Mouse (Mus musculus) 416B (cell line): Measurements from ENCODE around the gene Tdpoz4.
"Not testable (repeated sequence)": the region's sequence is repeated elsewhere in the genome, so short reads cannot be mapped to it uniquely, and the experiment has no call there.

Experiments used
- DNase-seq: peaks from one replicate; pipeline ENCODE4 v3.0.0; 2011; ENCODE audit warnings: low read depth

The Tdpoz4 gene

GRCm38 (mm10) chr3:93796098-93796497 is at the start of gene Tdpoz4:
Gene Tdpoz4 (plus strand): TSS chr3:93796398.
- not testable (repeated sequence) for DNase-seq

GRCm38 (mm10) chr3:93754022-93754421 is 42.2 kb upstream of the Tdpoz4 start:
- DNase-seq = not testable (repeated sequence)

DNA sequence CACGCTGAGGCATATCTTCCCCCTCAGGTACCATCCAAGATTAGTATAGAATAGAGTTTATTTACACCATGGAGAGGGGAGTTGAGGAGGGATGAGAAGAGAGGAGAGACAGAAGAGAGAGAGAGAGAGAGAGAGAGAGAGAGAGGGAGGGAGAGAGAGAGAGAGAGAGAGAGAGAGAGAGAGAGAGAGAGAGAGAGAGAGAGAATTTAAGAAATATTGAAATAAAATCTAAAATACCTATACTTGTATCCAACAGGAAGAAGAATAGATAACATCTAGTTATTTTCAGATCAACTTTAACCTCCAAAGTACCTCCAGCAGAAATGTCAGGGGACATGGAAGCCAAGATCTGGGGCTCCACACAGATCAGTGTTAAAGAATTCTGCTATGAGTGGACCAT is 23.5 kb upstream of the Tdpoz4 start, which contains the start of gene Gm5773:
Gene Gm5773, plus strand, starts transcription at position 301 of the 400 bp plus-strand sequence.
- DNase-seq = not testable (repeated sequence)

GRCm38 (mm10) chr3:93813341-93813740 is 17.1 kb downstream of the Tdpoz4 start:
- peak; percentile 60 for DNase-seq

DNA sequence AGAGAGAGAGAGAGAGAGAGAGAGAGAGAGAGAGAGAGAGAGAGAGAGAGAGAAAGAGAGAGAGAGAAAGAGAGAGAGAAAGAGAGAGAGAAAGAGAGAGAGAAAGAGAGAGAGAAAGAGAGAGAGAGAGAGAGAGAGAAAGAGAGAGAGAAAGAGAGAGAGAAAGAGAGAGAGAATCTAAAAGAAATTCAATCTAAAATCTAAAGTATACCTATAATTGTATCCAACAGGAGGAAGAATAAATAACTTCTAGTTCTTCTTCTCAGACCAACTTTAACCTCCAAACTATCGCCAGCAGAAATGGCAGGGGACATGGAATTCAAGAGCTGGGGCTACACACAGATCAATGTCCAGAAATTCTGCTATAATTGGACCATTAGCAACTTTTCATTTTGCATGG is 29.5 kb downstream of the Tdpoz4 start, which contains the start of gene Tdpoz3:
Gene Tdpoz3, plus strand, starts transcription at position 301 of the 400 bp plus-strand sequence.
- DNase-seq = not testable (repeated sequence)
